Mouse (Mus musculus): ENCODE data around the gene Nrxn3. TPM values are rescaled to one million over a fixed set of nuclear protein-coding genes. Genes with fewer than 3 reads are reported as not detected.

The Nrxn3 gene
- polyA plus RNA-seq, 1 experiment from 2014 or later = 0.82 TPM

DNA sequence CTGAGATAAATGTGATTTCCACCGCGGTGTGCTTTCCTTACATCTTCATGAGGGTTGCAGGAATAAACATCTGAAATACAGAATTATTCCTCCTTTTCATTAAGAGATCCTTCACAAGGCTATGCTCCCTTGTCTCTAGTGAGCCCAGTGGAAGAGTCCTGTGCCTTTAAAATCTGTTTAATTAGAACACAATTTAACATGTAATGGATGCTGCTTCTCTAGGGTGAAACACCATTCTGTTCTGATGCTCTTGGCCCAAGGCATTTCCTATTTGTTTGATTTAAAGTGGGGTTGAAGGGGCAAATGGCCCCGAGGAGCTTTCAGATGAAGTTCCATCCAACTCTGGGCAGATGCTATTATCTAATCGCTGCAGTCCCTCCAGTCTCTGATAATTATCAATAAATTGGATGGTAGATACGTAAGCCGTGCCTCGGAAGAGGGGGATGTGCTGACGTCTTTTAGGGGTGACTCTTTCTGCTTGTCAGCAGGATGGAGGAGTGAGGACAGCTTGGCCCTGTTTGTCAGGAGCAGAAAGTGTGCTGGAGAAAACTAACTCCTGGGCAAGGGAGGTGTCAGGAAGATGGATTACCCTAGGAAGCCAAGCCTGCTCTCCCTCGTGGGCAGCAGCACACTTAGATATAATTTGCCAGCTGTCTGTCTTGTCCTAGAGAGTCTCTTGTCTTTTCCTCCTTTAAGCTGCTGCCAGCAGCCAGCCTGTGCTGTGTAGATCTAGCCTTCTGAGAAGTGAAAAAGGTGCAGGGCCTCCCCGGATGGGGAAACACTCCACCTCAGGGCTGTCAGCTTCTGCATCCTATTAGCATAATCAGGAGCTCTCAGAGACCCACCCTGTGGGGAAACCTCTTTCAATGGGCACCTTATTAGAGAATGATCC is 1041.8 kb downstream of the Nrxn3 start:
- no peak for DNase-seq
- Histone ChIP-seq H3K27me3 (no peaks in the 10 kb centered on the region), H3K4me3 (replicated peaks) (no peak overlapping the region), H3K27ac (no peak overlapping the region), H3K36me3 (no peaks in the 10 kb centered on the region), H3K4me1 (replicated peaks) (no peaks in the 10 kb centered on the region), H3K9me3 (replicated peaks) (no peaks in the 10 kb centered on the region), H3K4me2 (no peak overlapping the region), H3K9ac (no peak overlapping the region)
- ATAC-seq (ENCODE audit: low read depth) = no peak
- 42% methylated on average over 10 of the region's 10 CpGs for WGBS (ENCODE audit: insufficient replicate concordance)

DNA sequence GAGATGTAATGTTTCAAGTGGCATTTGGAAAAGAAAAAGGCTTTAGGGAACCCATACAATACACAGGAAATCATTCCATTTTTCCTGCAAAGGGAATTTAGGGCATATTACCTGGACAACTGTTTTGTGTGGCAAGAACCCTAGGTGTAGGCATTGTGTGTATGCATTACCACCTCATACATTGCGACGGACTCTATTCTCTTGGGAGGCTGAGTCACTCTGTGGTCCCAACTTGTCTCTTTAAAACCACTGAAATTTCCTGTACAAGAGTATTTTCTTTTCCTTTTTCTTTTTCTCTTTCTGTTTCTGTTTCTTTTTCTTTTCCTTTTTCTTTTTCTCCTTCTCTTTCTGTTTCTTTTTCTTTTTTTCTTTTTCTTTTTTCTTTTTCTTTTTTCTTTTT is 1042.5 kb downstream of the Nrxn3 start:
- no peaks in the 10 kb centered on the region for H3K27me3 ChIP-seq
- no peak overlapping the region for H3K9ac ChIP-seq
- 57% methylated on average over 2 of the region's 2 CpGs for WGBS (ENCODE audit: insufficient replicate concordance)
- H3K9me3 ChIP-seq (replicated peaks) = no peaks in the 10 kb centered on the region
- H3K36me3 ChIP-seq = no peaks in the 10 kb centered on the region
- no peak overlapping the region for H3K27ac ChIP-seq
- H3K4me2 ChIP-seq = no peak overlapping the region
- ATAC-seq (ENCODE audit: low read depth) (no peak), DNase-seq (no peak)
- H3K4me1 ChIP-seq (replicated peaks) = no peaks in the 10 kb centered on the region
- no peak overlapping the region for H3K4me3 ChIP-seq (replicated peaks)

DNA sequence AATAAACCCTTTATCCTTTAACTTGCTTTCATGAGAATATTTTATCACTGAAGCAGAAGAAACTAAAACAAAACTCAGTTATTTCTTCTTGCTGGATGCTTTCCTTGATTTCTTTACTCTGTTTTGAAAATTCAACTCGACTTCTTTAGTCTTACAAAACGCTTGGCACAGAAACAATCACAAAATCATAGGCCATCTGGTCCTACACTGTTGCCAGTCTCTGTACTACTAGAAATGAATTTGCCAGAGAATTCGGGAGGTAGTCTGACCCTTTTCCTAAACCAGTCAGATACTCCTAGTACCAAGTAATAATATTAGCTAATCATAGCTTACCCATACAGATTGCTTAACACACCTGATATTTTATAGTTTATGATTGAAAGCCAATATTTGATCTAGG is 1066.1 kb downstream of the Nrxn3 start:
- ATAC-seq (ENCODE audit: low read depth) = no peak
- no peak overlapping the region for H3K9ac ChIP-seq
- H3K4me3 ChIP-seq (replicated peaks) = no peak overlapping the region
- WGBS (ENCODE audit: insufficient replicate concordance) = 56% methylated on average over 3 of the region's 3 CpGs
- H3K36me3 ChIP-seq = no peaks in the 10 kb centered on the region
- no peaks in the 10 kb centered on the region for H3K9me3 ChIP-seq (replicated peaks)
- no peak overlapping the region for H3K27ac ChIP-seq
- no peak for DNase-seq
- no peak overlapping the region for H3K4me2 ChIP-seq
- no peaks in the 10 kb centered on the region for H3K4me1 ChIP-seq (replicated peaks)
- no peaks in the 10 kb centered on the region for H3K27me3 ChIP-seq

DNA sequence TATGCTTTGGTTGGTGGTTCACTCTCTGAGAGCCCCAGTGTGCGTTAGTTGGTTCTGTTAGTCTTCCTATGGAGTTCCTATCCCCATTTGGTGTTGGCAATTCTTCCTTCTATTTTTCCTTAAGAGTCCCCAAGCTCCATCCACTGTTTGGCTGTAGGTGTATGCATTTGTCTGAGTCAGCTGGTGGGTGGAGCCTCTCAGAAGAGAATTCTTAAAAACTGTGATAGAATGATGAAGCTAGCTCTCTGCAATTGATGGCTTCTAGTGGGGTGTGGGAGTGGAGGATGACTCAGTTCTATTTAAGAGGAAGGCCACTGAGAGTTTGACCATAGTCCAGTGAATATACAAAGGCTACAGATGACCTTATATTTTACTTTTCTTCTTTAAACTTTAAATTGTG is 1067.3 kb downstream of the Nrxn3 start:
- Histone ChIP-seq H3K4me2 (no peak overlapping the region), H3K36me3 (no peaks in the 10 kb centered on the region), H3K4me1 (replicated peaks) (no peaks in the 10 kb centered on the region), H3K27ac (no peak overlapping the region), H3K27me3 (no peaks in the 10 kb centered on the region), H3K9ac (no peak overlapping the region), H3K9me3 (replicated peaks) (no peaks in the 10 kb centered on the region), H3K4me3 (replicated peaks) (no peak overlapping the region)
- 50% methylated on average over 1 of the region's 1 CpGs for WGBS (ENCODE audit: insufficient replicate concordance)
- DNase-seq = no peak
- no peak for ATAC-seq (ENCODE audit: low read depth)

DNA sequence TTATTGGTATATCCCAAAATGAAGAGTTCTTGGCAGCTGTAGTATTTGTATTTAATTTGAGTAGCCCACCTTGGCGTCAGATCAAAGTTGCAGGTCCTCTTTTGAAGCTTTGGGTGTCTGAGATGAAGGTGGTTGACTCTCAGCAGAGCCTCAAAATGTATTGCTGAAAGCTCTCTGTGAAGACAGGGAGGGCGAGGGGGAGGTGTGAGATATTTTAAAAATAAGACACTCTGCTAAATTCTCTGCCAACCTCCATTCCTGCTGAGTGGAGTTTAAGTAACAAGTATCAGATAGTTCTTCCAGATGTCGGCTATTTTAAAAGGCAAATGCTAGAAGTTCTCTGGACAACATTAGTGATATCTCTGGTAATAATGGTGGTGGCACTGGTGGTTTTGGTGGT is 1069.2 kb downstream of the Nrxn3 start:
- H3K4me2 ChIP-seq = no peak overlapping the region
- 53% methylated on average over 3 of the region's 3 CpGs for WGBS (ENCODE audit: insufficient replicate concordance)

DNA sequence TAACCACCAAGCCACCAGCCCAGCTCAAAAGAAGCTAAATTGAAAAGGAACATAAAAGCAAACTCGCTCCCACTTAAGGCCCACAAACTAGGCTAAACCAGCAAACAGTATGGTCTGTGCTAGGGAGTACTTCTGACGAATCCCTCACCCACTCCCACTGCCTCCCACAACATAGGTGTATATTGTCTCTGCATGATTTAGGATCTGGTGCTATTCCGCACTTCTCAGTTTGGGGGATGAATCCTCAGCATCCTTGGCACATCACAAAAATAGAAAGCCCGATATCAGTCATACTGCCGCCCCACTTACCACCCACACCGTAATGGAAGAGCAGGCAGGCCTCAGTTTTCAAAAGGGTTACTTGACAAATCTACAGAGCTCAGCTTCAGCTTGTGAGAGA is 1072.1 kb downstream of the Nrxn3 start:
- 72% methylated on average over 6 of the region's 6 CpGs for WGBS (ENCODE audit: insufficient replicate concordance)
- no peak for DNase-seq
- no peak overlapping the region for H3K9ac ChIP-seq
- no peaks in the 10 kb centered on the region for H3K36me3 ChIP-seq
- H3K27me3 ChIP-seq = no peaks in the 10 kb centered on the region
- H3K27ac ChIP-seq = no peak overlapping the region
- H3K4me3 ChIP-seq (replicated peaks) = no peak overlapping the region
- no peaks in the 10 kb centered on the region for H3K9me3 ChIP-seq (replicated peaks)
- no peak overlapping the region for H3K4me2 ChIP-seq
- no peak for ATAC-seq (ENCODE audit: low read depth)
- no peaks in the 10 kb centered on the region for H3K4me1 ChIP-seq (replicated peaks)

More for the DNA sequence above, 1069.2 kb downstream of the Nrxn3 start:
- no peaks in the 10 kb centered on the region for H3K4me1 ChIP-seq (replicated peaks)
- no peak for DNase-seq
- no peak for ATAC-seq (ENCODE audit: low read depth)
- no peak overlapping the region for H3K27ac ChIP-seq
- no peaks in the 10 kb centered on the region for H3K27me3 ChIP-seq
- no peaks in the 10 kb centered on the region for H3K36me3 ChIP-seq
- H3K9ac ChIP-seq = no peak overlapping the region
- H3K4me3 ChIP-seq (replicated peaks) = no peak overlapping the region
- H3K9me3 ChIP-seq (replicated peaks) = no peaks in the 10 kb centered on the region

DNA sequence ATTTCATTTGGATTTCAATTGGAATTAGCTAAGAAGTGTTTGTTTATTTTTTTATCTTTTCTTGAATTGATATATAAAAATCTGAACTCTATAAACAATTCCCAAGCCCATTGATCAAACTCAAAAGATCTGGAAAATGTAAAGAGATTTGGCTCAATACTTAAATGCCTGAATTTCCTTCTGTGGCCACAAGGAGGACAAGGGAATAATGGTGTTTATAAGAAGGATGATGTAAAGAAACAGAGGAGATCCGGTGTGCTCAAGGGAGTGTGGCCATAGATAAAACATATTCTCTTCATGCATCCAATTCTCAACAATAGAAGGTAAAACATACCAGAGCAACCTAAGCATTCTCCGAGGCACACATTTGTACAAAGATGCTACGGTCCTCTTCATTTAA is 1085.5 kb downstream of the Nrxn3 start:
- Histone ChIP-seq H3K9ac (no peak overlapping the region), H3K27ac (no peak overlapping the region), H3K4me1 (replicated peaks) (no peaks in the 10 kb centered on the region), H3K9me3 (replicated peaks) (no peaks in the 10 kb centered on the region), H3K4me2 (no peak overlapping the region), H3K36me3 (no peaks in the 10 kb centered on the region), H3K27me3 (peaks cover 12% of the 10 kb centered on the region), H3K4me3 (replicated peaks) (no peak overlapping the region)
- ATAC-seq (ENCODE audit: low read depth) (no peak), DNase-seq (no peak)
- 60% methylated on average over 3 of the region's 3 CpGs for WGBS (ENCODE audit: insufficient replicate concordance)

DNA sequence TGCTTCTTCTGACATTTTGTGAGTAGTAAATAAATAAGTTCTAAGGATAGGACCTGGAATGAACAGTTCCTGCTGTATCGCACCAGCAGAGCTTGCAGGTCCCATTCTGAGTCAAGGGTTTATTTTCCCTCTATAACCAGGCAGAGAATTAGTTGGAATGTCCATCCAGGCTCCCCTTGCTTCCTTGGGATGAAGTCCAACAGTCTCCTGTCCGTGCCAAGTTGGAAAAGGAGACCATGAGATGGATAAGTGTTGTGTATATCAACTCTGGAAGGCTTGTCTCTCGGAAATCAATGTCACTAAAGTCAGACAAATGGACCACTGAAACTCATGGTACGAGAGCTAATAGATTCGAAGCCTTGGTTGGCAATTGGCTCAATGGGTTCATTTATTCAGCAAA is 1087.5 kb downstream of the Nrxn3 start:
- Histone ChIP-seq H3K4me1 (replicated peaks) (no peaks in the 10 kb centered on the region), H3K4me3 (replicated peaks) (no peak overlapping the region), H3K27me3 (peaks cover 20% of the 10 kb centered on the region), H3K36me3 (no peaks in the 10 kb centered on the region), H3K4me2 (no peak overlapping the region), H3K9ac (no peak overlapping the region), H3K27ac (no peak overlapping the region), H3K9me3 (replicated peaks) (no peaks in the 10 kb centered on the region)
- DNase-seq = no peak
- ATAC-seq (ENCODE audit: low read depth) = no peak
- 50% methylated on average over 5 of the region's 5 CpGs for WGBS (ENCODE audit: insufficient replicate concordance)

DNA sequence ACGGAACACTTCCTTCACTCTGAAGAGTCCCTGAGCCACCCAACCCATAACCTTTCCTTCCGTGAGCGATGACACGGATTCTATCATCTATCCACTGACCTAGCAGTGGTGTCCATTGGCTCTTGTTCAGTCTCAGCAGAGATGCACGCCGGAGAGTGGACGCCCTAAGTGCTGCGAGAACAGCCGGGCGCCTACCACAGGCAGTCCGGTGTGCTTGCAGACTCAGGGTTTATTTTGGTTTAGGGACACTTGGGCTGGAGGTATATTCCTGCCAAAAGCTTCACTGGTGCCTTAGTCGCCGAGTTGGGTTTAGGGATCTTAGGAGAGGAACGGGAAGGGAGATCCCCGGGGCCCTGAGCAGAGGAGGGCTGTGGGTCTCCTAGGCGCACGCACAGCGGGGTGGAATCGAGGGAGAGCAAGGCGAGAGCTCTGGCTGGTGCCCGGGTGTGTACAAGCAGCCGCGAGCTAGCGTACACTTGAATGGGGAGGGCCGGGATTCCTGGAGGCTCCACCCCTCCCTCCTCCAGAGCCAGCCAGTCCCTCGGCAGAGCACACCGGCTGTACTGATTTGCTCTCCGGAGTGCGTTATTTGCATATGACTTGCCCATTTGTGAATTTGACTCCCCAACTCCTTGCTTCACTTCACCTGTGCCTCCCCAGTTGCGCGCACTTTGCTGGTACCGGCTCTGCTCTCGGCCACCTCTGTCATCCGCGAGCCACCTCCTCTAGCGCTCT is 1089.3 kb downstream of the Nrxn3 start:
- no peak overlapping the region for H3K9ac ChIP-seq
- peak overlapping the region; percentile 52 for H3K4me2 ChIP-seq
- H3K9me3 ChIP-seq (replicated peaks) = no peaks in the 10 kb centered on the region
- H3K4me3 ChIP-seq (replicated peaks) = peak overlapping the region; percentile 27
- H3K36me3 ChIP-seq = no peaks in the 10 kb centered on the region
- DNase-seq = peak; percentile 5
- peaks cover 20% of the 10 kb centered on the region for H3K27me3 ChIP-seq
- H3K27ac ChIP-seq = no peak overlapping the region
- peak; percentile 83 for ATAC-seq (ENCODE audit: low read depth)
- H3K4me1 ChIP-seq (replicated peaks) = no peaks in the 10 kb centered on the region
- under 1% methylated on average over 36 of the region's 36 CpGs for WGBS (ENCODE audit: insufficient replicate concordance)

DNA sequence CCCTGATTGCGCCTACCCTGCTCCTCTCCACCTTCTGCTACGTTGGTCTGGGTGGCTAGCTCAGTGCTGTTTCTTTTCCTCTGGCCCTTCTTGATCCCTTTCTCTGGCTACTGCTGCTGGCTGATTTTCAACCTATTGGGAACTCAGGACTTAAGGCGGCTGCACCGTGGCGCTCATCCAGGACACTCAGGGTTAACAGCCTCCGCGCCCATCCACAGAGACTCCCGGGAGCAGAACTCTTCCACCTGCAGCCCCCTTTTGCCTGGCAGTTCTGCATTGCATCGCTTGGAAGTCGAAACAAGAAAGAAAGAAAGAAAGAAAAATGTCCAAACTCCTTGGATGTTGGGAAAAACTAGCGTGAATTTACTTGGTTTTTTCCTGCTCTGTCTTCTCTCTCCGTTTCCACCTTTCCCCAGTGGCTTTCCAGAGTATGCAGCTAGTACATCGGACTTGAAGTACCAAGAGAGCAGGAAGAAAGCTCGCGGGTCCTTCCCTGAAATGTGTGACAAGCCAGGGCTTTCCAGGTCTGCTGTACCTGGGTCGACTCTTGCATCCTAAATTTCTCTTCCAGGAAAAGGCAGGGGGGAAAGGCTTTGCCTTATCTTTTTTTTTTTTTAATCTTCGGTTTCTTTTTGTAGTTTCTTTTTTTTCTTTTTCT is 1090.0 kb downstream of the Nrxn3 start:
- no peak for ATAC-seq (ENCODE audit: low read depth)
- Histone ChIP-seq H3K9ac (no peak overlapping the region), H3K36me3 (no peaks in the 10 kb centered on the region), H3K4me3 (replicated peaks) (peak overlapping the region; percentile 27), H3K4me1 (replicated peaks) (no peaks in the 10 kb centered on the region), H3K27me3 (peaks cover 20% of the 10 kb centered on the region), H3K4me2 (peak overlapping the region; percentile 52), H3K27ac (no peak overlapping the region), H3K9me3 (replicated peaks) (no peaks in the 10 kb centered on the region)
- no peak for DNase-seq
- WGBS (ENCODE audit: insufficient replicate concordance) = 2% methylated on average over 17 of the region's 17 CpGs

DNA sequence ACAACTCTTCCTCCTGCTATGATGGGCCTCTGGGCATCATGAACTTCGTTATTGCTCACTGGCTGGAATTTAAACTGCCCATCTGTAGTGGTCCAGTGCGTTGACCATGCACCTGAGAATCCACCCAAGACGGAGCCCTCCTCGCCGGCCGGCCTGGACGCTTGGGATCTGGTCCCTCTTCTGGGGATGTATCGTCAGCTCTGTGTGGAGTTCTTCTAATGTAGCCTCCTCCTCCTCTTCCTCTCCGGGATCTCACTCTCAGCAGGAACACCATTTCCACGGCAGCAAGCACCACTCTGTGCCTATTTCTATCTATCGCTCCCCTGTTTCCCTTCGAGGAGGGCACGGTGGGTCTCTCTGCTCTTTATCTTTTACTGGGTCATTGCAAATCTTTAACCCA is 1090.6 kb downstream of the Nrxn3 start:
- Histone ChIP-seq H3K27ac (no peak overlapping the region), H3K4me3 (replicated peaks) (no peak overlapping the region), H3K36me3 (no peaks in the 10 kb centered on the region), H3K9ac (no peak overlapping the region), H3K4me2 (no peak overlapping the region), H3K9me3 (replicated peaks) (no peaks in the 10 kb centered on the region), H3K27me3 (peaks cover 20% of the 10 kb centered on the region), H3K4me1 (replicated peaks) (no peaks in the 10 kb centered on the region)
- 12% methylated on average over 13 of the region's 13 CpGs for WGBS (ENCODE audit: insufficient replicate concordance)
- no peak for DNase-seq
- no peak for ATAC-seq (ENCODE audit: low read depth)
